Mouse (Mus musculus): Measurements from ENCODE around the gene Lpp.
A peak's percentile ranks its signal among the peaks of the same experiment; 100 is the strongest.

The Lpp gene

DNA sequence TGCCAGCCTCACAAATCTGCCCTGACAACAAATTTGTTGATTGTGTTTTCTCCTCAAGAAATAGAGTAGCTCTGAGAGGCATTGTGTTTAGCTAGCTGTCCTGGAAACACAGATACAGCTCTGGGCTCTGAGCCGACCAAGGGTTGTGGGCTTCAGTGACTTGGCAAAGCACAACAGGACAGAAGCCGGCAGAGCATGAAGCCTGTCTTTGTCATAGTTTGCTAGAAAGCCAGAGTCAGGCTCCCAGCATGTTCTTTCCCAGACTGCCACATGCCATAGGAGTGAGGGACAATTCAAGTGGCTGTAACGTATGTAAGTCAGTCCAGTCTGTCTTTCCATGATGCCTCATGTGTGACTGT is 521.1 kb downstream of the Lpp start:
- DNase-seq (ENCODE audit: low read depth, low spot score): no peak

DNA sequence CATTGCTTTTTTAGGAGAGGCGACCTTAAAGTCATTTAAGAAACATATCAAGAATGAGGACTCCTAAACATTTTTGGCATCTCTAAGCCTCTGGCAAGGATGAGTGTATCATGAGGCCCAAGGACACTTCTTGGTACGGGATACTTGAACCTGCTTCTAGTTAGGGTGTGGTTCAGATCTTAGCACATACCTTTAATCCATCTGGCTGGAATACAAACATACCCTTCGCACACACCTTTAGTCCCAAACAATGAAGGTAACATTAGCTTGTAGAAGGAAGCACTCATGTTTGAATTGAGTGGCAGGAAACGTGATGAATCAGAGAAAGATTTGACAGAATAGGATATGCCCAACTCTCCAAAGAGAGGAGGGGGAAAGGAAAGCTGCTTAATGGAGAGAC is 522.2 kb downstream of the Lpp start:
- no peak for DNase-seq (ENCODE audit: low read depth, low spot score)

- peak; percentile 30 for DNase-seq (ENCODE audit: low read depth, low spot score)
These were observed 526.2 kb downstream of the Lpp start for GRCm38 (mm10) chr16:24919349-24920012.

DNA sequence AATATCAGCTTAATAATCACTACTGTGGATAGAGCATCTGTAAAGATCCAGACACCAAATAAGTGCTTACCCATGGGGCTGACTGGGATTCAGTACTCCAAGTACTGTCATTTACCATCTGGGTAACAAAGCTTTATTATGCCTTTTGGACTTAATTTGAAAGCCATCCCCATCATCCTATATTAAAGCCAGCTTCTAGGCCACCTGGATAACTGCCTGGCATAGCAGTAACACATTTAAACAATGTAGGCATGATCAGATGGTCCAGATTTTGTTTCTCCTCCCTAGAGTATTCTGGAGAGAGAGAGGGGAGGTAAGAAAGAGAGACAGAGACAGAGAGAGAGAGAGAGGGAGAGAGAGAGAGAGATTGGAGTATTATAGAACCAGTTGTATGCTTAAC is 536.8 kb downstream of the Lpp start:
- no peak for DNase-seq (ENCODE audit: low read depth, low spot score)

- no peak for DNase-seq (ENCODE audit: low read depth, low spot score)
These were observed 537.3 kb downstream of the Lpp start for GRCm38 (mm10) chr16:24930621-24931020.

- no peak for DNase-seq (ENCODE audit: low read depth, low spot score)
These were observed 539.5 kb downstream of the Lpp start for GRCm38 (mm10) chr16:24932816-24933215.

- DNase-seq (ENCODE audit: low read depth, low spot score): no peak
These were observed 540.4 kb downstream of the Lpp start for GRCm38 (mm10) chr16:24933691-24934090.

DNA sequence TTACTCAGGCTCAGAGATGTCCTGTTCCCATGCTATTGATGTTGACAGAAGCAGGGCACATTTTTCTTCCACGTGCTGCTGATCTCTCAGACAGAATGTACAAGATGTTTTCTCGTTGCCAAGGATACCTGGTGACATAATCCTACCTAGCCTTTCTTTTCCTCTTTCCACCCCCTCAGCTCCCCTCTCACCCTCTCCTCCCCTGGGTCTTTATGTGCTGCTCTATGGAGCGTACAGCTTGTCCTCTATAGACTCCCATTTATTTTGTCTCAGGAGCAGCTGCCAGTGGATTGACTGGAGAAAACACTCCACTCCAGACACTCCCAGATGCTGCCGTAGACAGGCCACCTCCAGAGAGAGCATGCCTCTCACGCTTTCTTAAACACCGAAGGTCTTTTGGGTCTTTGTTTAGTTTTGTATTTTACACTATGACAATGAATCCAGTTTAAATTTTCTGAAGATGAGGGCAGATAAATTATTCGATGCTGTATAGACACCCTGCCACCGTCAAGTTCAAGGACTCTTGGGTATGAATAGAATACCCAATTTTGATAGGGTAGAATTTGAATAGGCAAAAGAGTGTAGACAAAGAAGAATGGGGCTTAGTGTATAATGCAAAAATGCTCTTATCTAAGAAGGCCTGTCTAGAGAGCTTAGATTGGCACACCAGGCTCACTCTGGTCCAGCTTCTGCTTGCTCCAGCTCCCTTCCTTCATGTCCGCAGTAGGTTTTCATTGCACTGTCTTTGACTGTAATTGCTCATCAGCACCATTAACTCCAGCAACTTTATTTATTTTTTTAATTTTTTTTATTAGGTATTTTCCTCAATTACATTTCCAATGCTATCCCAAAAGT is 548.2 kb downstream of the Lpp start:
- peak; percentile 56 for DNase-seq (ENCODE audit: low read depth, low spot score)

DNA sequence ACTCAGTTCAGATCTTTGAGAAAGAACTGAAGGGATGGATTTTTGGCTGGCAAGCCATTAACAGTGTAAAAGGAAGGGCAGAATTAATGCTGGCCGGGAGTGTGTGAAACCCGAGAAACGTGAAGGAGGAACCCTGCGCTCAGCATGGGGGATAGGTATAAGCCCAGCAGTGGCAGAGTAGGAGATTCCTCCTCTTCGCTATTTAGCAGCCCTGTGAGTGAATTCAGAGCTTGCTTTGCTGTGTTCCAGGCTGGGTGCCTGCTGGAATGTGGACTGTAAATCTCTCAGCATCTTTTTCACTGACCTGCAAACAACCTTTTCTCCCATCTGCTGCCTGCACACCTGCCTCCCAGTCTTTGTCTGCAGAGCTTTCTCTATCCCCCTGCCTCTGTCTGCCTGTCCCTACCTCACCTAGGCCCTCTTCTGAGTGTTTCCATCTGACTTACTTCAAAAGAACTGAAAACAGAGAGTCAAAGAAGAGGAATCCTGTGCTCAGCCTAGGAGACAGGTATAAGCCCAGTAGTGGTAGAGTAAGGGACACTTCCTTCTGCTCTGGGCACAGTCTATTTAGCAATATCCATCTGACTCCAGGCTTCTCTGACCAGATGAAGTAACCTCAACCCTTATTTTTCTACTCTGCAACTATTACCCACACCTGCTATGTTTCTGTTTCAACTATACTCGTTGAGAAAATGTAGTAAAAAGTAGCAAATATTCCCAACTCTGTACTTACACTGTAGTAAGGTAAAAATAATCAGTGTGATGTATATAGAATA is 550.4 kb downstream of the Lpp start:
- DNase-seq (ENCODE audit: low read depth, low spot score): peak; percentile 56

- DNase-seq (ENCODE audit: low read depth, low spot score): no peak
These were observed 553.0 kb downstream of the Lpp start for GRCm38 (mm10) chr16:24946356-24946755.

GRCm38 (mm10) chr16:24947485-24947884 is 554.2 kb downstream of the Lpp start:
- DNase-seq (ENCODE audit: low read depth, low spot score): no peak

DNA sequence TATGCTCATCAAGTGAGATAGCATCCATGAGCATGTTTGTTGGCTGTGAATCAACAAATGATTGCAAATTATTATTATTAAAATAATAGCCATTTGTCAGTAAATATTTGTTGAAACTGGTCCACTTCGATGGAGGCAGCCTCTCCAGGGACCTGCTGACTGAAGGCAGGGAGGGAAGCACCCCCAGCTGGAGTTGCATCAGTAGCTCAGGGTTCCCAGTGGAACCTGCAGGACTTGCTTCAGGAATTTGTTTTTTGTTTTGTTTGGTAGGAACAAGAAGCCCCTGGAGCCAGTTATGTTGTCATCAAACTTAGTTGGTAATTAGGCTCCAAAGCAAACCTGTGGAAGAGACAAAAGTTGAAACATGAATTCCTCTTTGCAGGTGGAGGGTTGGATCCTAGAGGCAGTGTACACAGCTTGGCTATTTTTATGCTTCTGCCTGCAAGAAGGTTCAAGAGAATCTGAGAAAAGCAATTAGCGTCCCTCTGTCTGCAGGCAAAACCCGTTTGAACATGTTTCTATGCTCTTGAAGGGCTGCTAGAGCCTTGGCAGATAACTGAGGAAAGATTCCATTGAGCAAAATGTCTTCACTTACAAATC is 554.9 kb downstream of the Lpp start:
- DNase-seq (ENCODE audit: low read depth, low spot score): no peak

GRCm38 (mm10) chr16:24949265-24949664 is 556.0 kb downstream of the Lpp start:
- no peak for DNase-seq (ENCODE audit: low read depth, low spot score)

GRCm38 (mm10) chr16:24950112-24950743 is 556.9 kb downstream of the Lpp start:
- DNase-seq (ENCODE audit: low read depth, low spot score): no peak

GRCm38 (mm10) chr16:24951909-24952308 is 558.6 kb downstream of the Lpp start:
- peak; percentile 19 for DNase-seq (ENCODE audit: low read depth, low spot score)

- no peak for DNase-seq (ENCODE audit: low read depth, low spot score)
These were observed 561.7 kb downstream of the Lpp start for GRCm38 (mm10) chr16:24955054-24955453.

GRCm38 (mm10) chr16:24958661-24959060 is 565.4 kb downstream of the Lpp start:
- DNase-seq (ENCODE audit: low read depth, low spot score): no peak

- DNase-seq (ENCODE audit: low read depth, low spot score): no peak
These were observed 567.8 kb downstream of the Lpp start for GRCm38 (mm10) chr16:24960901-24961806.

- DNase-seq (ENCODE audit: low read depth, low spot score): no peak
These were observed 571.0 kb downstream of the Lpp start for GRCm38 (mm10) chr16:24964311-24964710.

DNA sequence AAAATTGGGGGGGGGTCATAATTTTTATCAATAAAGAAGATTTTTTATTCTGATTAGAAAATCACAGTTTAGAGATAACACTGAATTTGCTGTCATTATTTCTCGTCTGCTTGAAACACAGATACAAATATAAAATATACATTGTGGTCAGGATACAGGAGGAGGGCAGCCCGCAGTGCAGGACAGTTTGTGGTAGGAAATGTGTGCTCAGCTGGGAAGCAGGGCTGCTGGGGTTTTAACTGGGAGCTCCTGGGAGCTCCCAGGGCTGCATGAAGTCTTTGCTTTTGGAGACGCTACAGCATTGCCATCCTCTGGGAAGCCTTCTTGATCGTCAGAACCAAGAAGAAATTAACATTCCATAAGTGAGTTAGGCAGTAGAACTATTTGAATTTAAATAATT is 571.8 kb downstream of the Lpp start:
- DNase-seq (ENCODE audit: low read depth, low spot score): no peak
